Mouse (Mus musculus) limb, embryonic 11.5 days (tissue): ENCODE data around the gene Krtap5-4. TPM values are rescaled to one million over a fixed set of nuclear protein-coding genes. Genes with fewer than 3 reads are reported as not detected.
"Not testable (repeated sequence)": the region's sequence is repeated elsewhere in the genome, so short reads cannot be mapped to it uniquely, and the experiment has no call there.

Experiments used
- ATAC-seq: fragments of 200-750 bp; cut with Nextera tagmentation; 2 replicates; pipeline ENCODE4 v1.8.0; 2017; ENCODE audit warnings: low read depth; ENCODE audit not compliant: insufficient number of reproducible peaks, low FRiP score, low TSS enrichment
- DNase-seq: peaks from one replicate; pipeline ENCODE4 v3.0.0-alpha.2; 2015; ENCODE audit warnings: low spot score
- H3K27ac ChIP-seq: fragments of 300-500 bp; sonication (generic); replicated peaks from 2 replicates; pipeline ENCODE4 v1.5.1; 2014; ENCODE audit warnings: low read depth, mild to moderate bottlenecking, low read length
- H3K27me3 ChIP-seq: fragments of 300-500 bp; sonication (generic); 2 replicates; pipeline ENCODE4 v1.6.1; 2014; ENCODE audit warnings: mild to moderate bottlenecking, low read length, mixed read lengths; ENCODE audit not compliant: control insufficient read depth, insufficient read depth
- H3K36me3 ChIP-seq: fragments of 300-500 bp; sonication (generic); 2 replicates; pipeline ENCODE4 v1.6.1; 2014; ENCODE audit warnings: mild to moderate bottlenecking, low read length, moderate library complexity, mixed read lengths; ENCODE audit not compliant: control insufficient read depth, insufficient read depth
- H3K4me1 ChIP-seq: fragments of 300-500 bp; sonication (generic); 2 replicates; pipeline ENCODE4 v1.6.1; 2014; ENCODE audit warnings: low read length, mixed read lengths; ENCODE audit not compliant: control insufficient read depth, insufficient read depth
- H3K4me2 ChIP-seq: fragments of 300-500 bp; sonication (generic); 2 replicates; pipeline ENCODE4 v1.6.1; 2014; ENCODE audit warnings: low read depth, mild to moderate bottlenecking, moderate library complexity; ENCODE audit not compliant: severe bottlenecking
- H3K4me3 ChIP-seq: fragments of 300-500 bp; sonication (generic); 2 replicates; pipeline ENCODE4 v1.5.1; 2014; ENCODE audit warnings: low read depth, low read length
- H3K9ac ChIP-seq: fragments of 300-500 bp; sonication (generic); 2 replicates; pipeline ENCODE4 v1.6.1; 2014; ENCODE audit warnings: mild to moderate bottlenecking, low read length
- H3K9me3 ChIP-seq: fragments of 300-500 bp; sonication (generic); 2 replicates; pipeline ENCODE4 v1.6.1; 2016; ENCODE audit warnings: low read length; ENCODE audit not compliant: control insufficient read depth
- WGBS: fragments of 180-500 bp; shearing (Covaris S2); extraction: QIAGEN DNeasy Blood & Tissue Kit; methylation state at CpG from one replicate; pipeline ENCODE4 v1.1.7; 2014; 5-methylcytosine and 5-hydroxymethylcytosine counted together
- polyA plus RNA-seq: library from polyadenylated mRNA; unstranded; fragments of >200 nt; fragmentation: Nextera tagmentation; extraction: Ambion mirVana; gene quantifications from 2 replicates; pipeline ENCODE4 v1.2.1, GENCODE M21; 2014

Gene Krtap5-4
- polyA plus RNA-seq, 1 experiment from 2014 or later, result not detected

- no peak overlapping the region for H3K9ac ChIP-seq
- no peaks in the 10 kb centered on the region for H3K27me3 ChIP-seq
- H3K4me1 ChIP-seq, result peaks cover 2% of the 10 kb centered on the region; the same call in 1 of the 2 replicates
- no peaks in the 10 kb centered on the region for H3K36me3 ChIP-seq
- no peaks in the 10 kb centered on the region for H3K9me3 ChIP-seq
- ATAC-seq, result no peak
- no peak overlapping the region for H3K27ac ChIP-seq
- no peak for DNase-seq
- no peak overlapping the region for H3K4me3 ChIP-seq
- WGBS, result 59% methylated on average over 5 of the region's 5 CpGs
- no peak overlapping the region for H3K4me2 ChIP-seq
Observed at GRCm38 (mm10) chr7:142314600-142315285, 11.4 kb downstream of the Krtap5-4 start.

- Histone ChIP-seq H3K9me3 (no peaks in the 10 kb centered on the region), H3K27me3 (no peaks in the 10 kb centered on the region), H3K4me3 (no peak overlapping the region), H3K9ac (no peak overlapping the region), H3K4me1 (peaks cover 8% of the 10 kb centered on the region; the same call in 1 of the 2 replicates), H3K4me2 (no peak overlapping the region), H3K27ac (no peak overlapping the region), H3K36me3 (no peaks in the 10 kb centered on the region)
- peak; percentile 72 for DNase-seq
- 0 out of 2 replicates have a peak, but pooled peaks have one; percentile 70 for ATAC-seq
- WGBS, result 31% methylated on average over 6 of the region's 6 CpGs
Observed at GRCm38 (mm10) chr7:142316558-142316957, 13.2 kb downstream of the Krtap5-4 start.

GRCm38 (mm10) chr7:142317216-142317615 lies 13.9 kb downstream of the Krtap5-4 start:
- Histone ChIP-seq H3K27me3 (no peaks in the 10 kb centered on the region), H3K27ac (no peak overlapping the region), H3K9me3 (no peaks in the 10 kb centered on the region), H3K4me1 (peaks cover 8% of the 10 kb centered on the region; the same call in 1 of the 2 replicates), H3K4me2 (no peak overlapping the region), H3K9ac (0 out of 2 replicates have a peak overlapping the region, but pooled peaks have one; percentile 4), H3K36me3 (no peaks in the 10 kb centered on the region), H3K4me3 (no peak overlapping the region)
- ATAC-seq (no peak), DNase-seq (no peak)
- WGBS, result 42% methylated on average over 5 of the region's 5 CpGs

- WGBS, result 77% methylated on average over 11 of the region's 11 CpGs
- DNase-seq, result no peak
- no peak for ATAC-seq
- H3K4me1 ChIP-seq, result peaks cover 10% of the 10 kb centered on the region; the same call in 1 of the 2 replicates
- H3K9ac ChIP-seq, result no peak overlapping the region
- H3K4me2 ChIP-seq, result no peak overlapping the region
- no peaks in the 10 kb centered on the region for H3K36me3 ChIP-seq
- no peak overlapping the region for H3K27ac ChIP-seq
- no peaks in the 10 kb centered on the region for H3K27me3 ChIP-seq
- no peaks in the 10 kb centered on the region for H3K9me3 ChIP-seq
- no peak overlapping the region for H3K4me3 ChIP-seq
Observed at GRCm38 (mm10) chr7:142319124-142319523, 15.8 kb downstream of the Krtap5-4 start.

- H3K9ac ChIP-seq, result no peak overlapping the region
- peak overlapping the region; percentile 31 for H3K27ac ChIP-seq
- no peak overlapping the region for H3K4me2 ChIP-seq
- DNase-seq (no peak), ATAC-seq (no peak)
- H3K9me3 ChIP-seq, result no peaks in the 10 kb centered on the region
- H3K4me1 ChIP-seq, result peaks cover 10% of the 10 kb centered on the region; the same call in 1 of the 2 replicates
- no peaks in the 10 kb centered on the region for H3K36me3 ChIP-seq
- H3K4me3 ChIP-seq, result no peak overlapping the region
- WGBS, result 28% methylated on average over 2 of the region's 2 CpGs
- H3K27me3 ChIP-seq, result no peaks in the 10 kb centered on the region
Observed at GRCm38 (mm10) chr7:142320906-142321305, 17.6 kb downstream of the Krtap5-4 start.

GRCm38 (mm10) chr7:142321637-142322306 lies 18.4 kb downstream of the Krtap5-4 start:
- WGBS, result 20% methylated on average over 3 of the region's 10 CpGs
- not testable (repeated sequence) for H3K4me3 ChIP-seq, H3K36me3 ChIP-seq, H3K4me2 ChIP-seq, H3K27me3 ChIP-seq, DNase-seq, H3K9me3 ChIP-seq, H3K4me1 ChIP-seq, H3K9ac ChIP-seq
- peak; percentile 71 for ATAC-seq
- peak overlapping the region; percentile 53 for H3K27ac ChIP-seq

- H3K27ac ChIP-seq, result peak overlapping the region; percentile 61
- no peak overlapping the region for H3K4me2 ChIP-seq
- 83% methylated on average over 6 of the region's 6 CpGs for WGBS
- no peak for ATAC-seq
- no peaks in the 10 kb centered on the region for H3K36me3 ChIP-seq
- no peak for DNase-seq
- no peaks in the 10 kb centered on the region for H3K9me3 ChIP-seq
- H3K4me3 ChIP-seq, result no peak overlapping the region
- H3K27me3 ChIP-seq, result no peaks in the 10 kb centered on the region
- no peak overlapping the region for H3K9ac ChIP-seq
- peaks cover 8% of the 10 kb centered on the region; the same call in 1 of the 2 replicates for H3K4me1 ChIP-seq
Observed at GRCm38 (mm10) chr7:142322641-142323040, 19.3 kb downstream of the Krtap5-4 start.

- H3K9ac ChIP-seq, result no peak overlapping the region
- H3K4me1 ChIP-seq, result peaks cover 8% of the 10 kb centered on the region; the same call in 1 of the 2 replicates
- H3K4me2 ChIP-seq, result no peak overlapping the region
- no peak overlapping the region for H3K4me3 ChIP-seq
- H3K27ac ChIP-seq, result no peak overlapping the region; the same call in none of the 2 replicates
- no peaks in the 10 kb centered on the region for H3K36me3 ChIP-seq
- no peaks in the 10 kb centered on the region for H3K27me3 ChIP-seq
- no peak for DNase-seq
- WGBS, result 70% methylated on average over 12 of the region's 12 CpGs
- H3K9me3 ChIP-seq, result no peaks in the 10 kb centered on the region
- ATAC-seq, result no peak
Observed at GRCm38 (mm10) chr7:142323396-142324117, 20.2 kb downstream of the Krtap5-4 start.
